Mouse (Mus musculus): ENCODE data around the gene Tmem265. TPM values are rescaled to one million over a fixed set of nuclear protein-coding genes. Genes with fewer than 3 reads are reported as not detected.
A peak's percentile ranks its signal among the peaks of the same experiment; 100 is the strongest.

The Tmem265 gene
- polyA plus RNA-seq, 1 experiment, result not detected

GRCm38 (mm10) chr7:127588901-127589300 lies 27.7 kb downstream of the Tmem265 start:
- TF ChIP-seq CTCF (conservative IDR thresholded peaks at IDR 0.05; ENCODE audit: insufficient read depth, insufficient read length, low read depth, low read length) (no peak), POLR2A (IDR thresholded peaks at IDR 0.05; ENCODE audit: low read depth, low read length) (no peak)
- Histone ChIP-seq H3K4me1 (ENCODE audit: control insufficient read depth, insufficient read depth, low read length) (peaks cover 7% of the 10 kb centered on the region; the same call in 1 of the 2 replicates), H3K36me3 (ENCODE audit: control insufficient read depth, insufficient read depth, low read length) (peaks cover 1% of the 10 kb centered on the region), H3K27ac (ENCODE audit: insufficient read depth, low read depth, low read length) (peak overlapping the region; percentile 53), H3K4me3 (ENCODE audit: insufficient read depth, low read depth, low read length) (peak overlapping the region; percentile 91), H3K27me3 (replicated peaks; ENCODE audit: control insufficient read depth, insufficient read depth, low read length) (no peaks in the 10 kb centered on the region)
- 2% methylated on average over 29 of the region's 29 CpGs for WGBS
- DNase-seq, result no peak

DNA sequence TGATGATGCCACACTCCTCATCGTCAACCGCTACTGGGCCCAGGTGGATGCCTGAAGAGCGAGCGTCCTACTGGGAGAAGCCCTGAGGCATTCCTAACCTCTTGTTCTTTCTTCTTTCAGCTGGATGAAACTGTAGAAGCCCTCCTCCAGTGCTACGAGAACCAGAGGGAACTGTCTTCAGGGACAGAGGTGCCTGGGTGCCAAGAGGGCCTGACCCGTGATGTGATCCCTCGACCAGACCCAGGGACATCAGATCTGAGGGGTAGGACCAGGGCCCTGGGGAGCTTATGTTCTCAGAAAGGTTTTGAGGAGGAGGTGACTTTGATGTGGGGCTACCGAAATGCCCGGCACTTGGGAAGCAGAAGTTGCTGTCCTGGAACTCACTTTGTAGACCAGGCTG lies 28.4 kb downstream of the Tmem265 start:
- H3K36me3 ChIP-seq (ENCODE audit: control insufficient read depth, insufficient read depth, low read length), result peaks cover 1% of the 10 kb centered on the region
- H3K27me3 ChIP-seq (replicated peaks; ENCODE audit: control insufficient read depth, insufficient read depth, low read length), result no peaks in the 10 kb centered on the region
- peaks cover 7% of the 10 kb centered on the region; the same call in 1 of the 2 replicates for H3K4me1 ChIP-seq (ENCODE audit: control insufficient read depth, insufficient read depth, low read length)
- peak overlapping the region; percentile 91 for H3K4me3 ChIP-seq (ENCODE audit: insufficient read depth, low read depth, low read length)
- DNase-seq, result no peak
- 75% methylated on average over 9 of the region's 9 CpGs for WGBS
- H3K27ac ChIP-seq (ENCODE audit: insufficient read depth, low read depth, low read length), result no peak overlapping the region
- TF ChIP-seq POLR2A (IDR thresholded peaks at IDR 0.05; ENCODE audit: low read depth, low read length), result no peak
- no peak for TF ChIP-seq CTCF (conservative IDR thresholded peaks at IDR 0.05; ENCODE audit: insufficient read depth, insufficient read length, low read depth, low read length)

DNA sequence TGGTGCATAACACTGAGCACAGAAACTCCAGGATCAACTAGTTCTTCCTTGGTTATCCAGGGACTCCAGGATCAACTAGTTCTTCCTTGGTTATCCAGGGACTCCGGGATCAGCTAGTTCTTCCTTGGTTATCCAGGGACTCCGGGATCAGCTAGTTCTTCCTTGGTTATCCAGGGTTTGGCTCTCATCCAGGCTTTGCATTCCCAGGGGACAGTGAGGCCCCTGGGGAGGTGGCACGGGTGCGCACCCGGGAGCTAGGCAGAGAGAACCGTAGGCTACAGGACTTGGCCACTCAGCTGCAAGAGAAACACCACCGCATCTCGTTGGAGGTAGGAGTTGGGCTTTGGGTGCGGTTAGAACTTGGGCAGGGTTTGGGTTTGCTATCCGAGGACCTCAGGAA lies 29.9 kb downstream of the Tmem265 start:
- WGBS, result 71% methylated on average over 10 of the region's 10 CpGs
- H3K36me3 ChIP-seq (ENCODE audit: control insufficient read depth, insufficient read depth, low read length), result peaks cover 4% of the 10 kb centered on the region
- DNase-seq, result no peak
- peaks cover 7% of the 10 kb centered on the region; the same call in 1 of the 2 replicates for H3K4me1 ChIP-seq (ENCODE audit: control insufficient read depth, insufficient read depth, low read length)
- TF ChIP-seq CTCF (conservative IDR thresholded peaks at IDR 0.05; ENCODE audit: insufficient read depth, insufficient read length, low read depth, low read length) (no peak), POLR2A (IDR thresholded peaks at IDR 0.05; ENCODE audit: low read depth, low read length) (no peak)
- H3K27me3 ChIP-seq (replicated peaks; ENCODE audit: control insufficient read depth, insufficient read depth, low read length), result no peaks in the 10 kb centered on the region
- H3K4me3 ChIP-seq (ENCODE audit: insufficient read depth, low read depth, low read length), result no peak overlapping the region
- no peak overlapping the region for H3K27ac ChIP-seq (ENCODE audit: insufficient read depth, low read depth, low read length)

- no peak overlapping the region for H3K27ac ChIP-seq (ENCODE audit: insufficient read depth, low read depth, low read length)
- H3K36me3 ChIP-seq (ENCODE audit: control insufficient read depth, insufficient read depth, low read length), result peaks cover 4% of the 10 kb centered on the region
- TF ChIP-seq CTCF (conservative IDR thresholded peaks at IDR 0.05; ENCODE audit: insufficient read depth, insufficient read length, low read depth, low read length) (no peak), POLR2A (IDR thresholded peaks at IDR 0.05; ENCODE audit: low read depth, low read length) (no peak)
- H3K27me3 ChIP-seq (replicated peaks; ENCODE audit: control insufficient read depth, insufficient read depth, low read length), result no peaks in the 10 kb centered on the region
- H3K4me3 ChIP-seq (ENCODE audit: insufficient read depth, low read depth, low read length), result no peak overlapping the region
- peaks cover 7% of the 10 kb centered on the region; the same call in 1 of the 2 replicates for H3K4me1 ChIP-seq (ENCODE audit: control insufficient read depth, insufficient read depth, low read length)
- 90% methylated on average over 14 of the region's 14 CpGs for WGBS
- no peak for DNase-seq
Observed at GRCm38 (mm10) chr7:127592575-127592974, 31.4 kb downstream of the Tmem265 start.

DNA sequence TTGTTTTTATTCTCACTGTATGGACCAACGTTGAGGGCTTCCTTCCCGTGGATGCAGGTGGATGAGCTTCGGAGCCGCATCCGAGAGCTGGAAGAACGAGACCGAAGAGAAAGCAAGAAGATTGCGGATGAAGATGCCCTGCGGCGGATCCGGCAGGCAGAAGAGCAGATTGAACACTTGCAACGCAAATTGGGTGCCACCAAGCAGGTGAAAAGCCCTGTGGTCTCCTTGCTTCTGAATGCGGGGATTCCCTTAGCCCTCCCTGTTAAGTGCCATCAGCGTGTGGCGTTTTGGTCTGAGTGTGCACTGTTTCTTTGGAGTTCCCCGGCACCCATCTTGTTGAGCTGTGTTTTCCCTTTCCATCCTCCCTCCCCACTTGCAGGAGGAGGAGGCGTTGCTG lies 35.6 kb downstream of the Tmem265 start:
- no peak for TF ChIP-seq CTCF (conservative IDR thresholded peaks at IDR 0.05; ENCODE audit: insufficient read depth, insufficient read length, low read depth, low read length)
- no peak for TF ChIP-seq POLR2A (IDR thresholded peaks at IDR 0.05; ENCODE audit: low read depth, low read length)
- H3K36me3 ChIP-seq (ENCODE audit: control insufficient read depth, insufficient read depth, low read length), result peaks cover 8% of the 10 kb centered on the region

GRCm38 (mm10) chr7:127600612-127601011 lies 39.4 kb downstream of the Tmem265 start:
- no peak for TF ChIP-seq POLR2A (IDR thresholded peaks at IDR 0.05; ENCODE audit: low read depth, low read length)
- TF ChIP-seq CTCF (conservative IDR thresholded peaks at IDR 0.05; ENCODE audit: insufficient read depth, insufficient read length, low read depth, low read length), result no peak
- H3K36me3 ChIP-seq (ENCODE audit: control insufficient read depth, insufficient read depth, low read length), result peaks cover 8% of the 10 kb centered on the region
- DNase-seq, result no peak
- H3K4me3 ChIP-seq (ENCODE audit: insufficient read depth, low read depth, low read length), result no peak overlapping the region
- no peaks in the 10 kb centered on the region for H3K4me1 ChIP-seq (ENCODE audit: control insufficient read depth, insufficient read depth, low read length)
- WGBS, result 95% methylated on average over 7 of the region's 7 CpGs
- H3K27me3 ChIP-seq (replicated peaks; ENCODE audit: control insufficient read depth, insufficient read depth, low read length), result no peaks in the 10 kb centered on the region
- H3K27ac ChIP-seq (ENCODE audit: insufficient read depth, low read depth, low read length), result no peak overlapping the region

More for the DNA sequence above, 35.6 kb downstream of the Tmem265 start:
- 94% methylated on average over 17 of the region's 17 CpGs for WGBS
- Histone ChIP-seq H3K4me1 (ENCODE audit: control insufficient read depth, insufficient read depth, low read length) (no peaks in the 10 kb centered on the region), H3K27ac (ENCODE audit: insufficient read depth, low read depth, low read length) (no peak overlapping the region), H3K4me3 (ENCODE audit: insufficient read depth, low read depth, low read length) (no peak overlapping the region), H3K27me3 (replicated peaks; ENCODE audit: control insufficient read depth, insufficient read depth, low read length) (no peaks in the 10 kb centered on the region)
- no peak for DNase-seq

DNA sequence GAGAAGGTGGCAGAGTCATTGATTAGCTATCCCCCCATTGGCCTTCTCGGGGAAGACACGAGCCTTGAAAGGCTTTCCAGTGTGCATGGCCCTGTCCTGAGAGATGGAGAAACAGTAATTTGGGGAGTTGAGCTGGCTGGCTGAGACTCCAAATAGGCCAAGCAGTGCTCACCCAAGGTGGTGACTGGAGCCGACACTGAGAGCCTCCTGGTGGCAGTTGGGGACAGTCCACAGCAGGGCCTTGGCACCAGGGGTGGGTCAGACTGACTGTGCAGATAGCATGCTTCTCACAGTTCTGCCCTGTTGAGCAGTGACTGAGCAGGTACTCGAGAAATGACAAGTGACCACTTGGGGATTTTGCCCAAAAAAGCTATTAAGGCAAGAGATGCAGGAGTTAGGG lies 40.5 kb downstream of the Tmem265 start:
- peaks cover 8% of the 10 kb centered on the region for H3K36me3 ChIP-seq (ENCODE audit: control insufficient read depth, insufficient read depth, low read length)
- H3K27ac ChIP-seq (ENCODE audit: insufficient read depth, low read depth, low read length), result no peak overlapping the region
- no peak for DNase-seq
- WGBS, result 74% methylated on average over 4 of the region's 4 CpGs
- no peaks in the 10 kb centered on the region for H3K4me1 ChIP-seq (ENCODE audit: control insufficient read depth, insufficient read depth, low read length)
- H3K27me3 ChIP-seq (replicated peaks; ENCODE audit: control insufficient read depth, insufficient read depth, low read length), result no peaks in the 10 kb centered on the region
- TF ChIP-seq POLR2A (IDR thresholded peaks at IDR 0.05; ENCODE audit: low read depth, low read length), result no peak
- TF ChIP-seq CTCF (conservative IDR thresholded peaks at IDR 0.05; ENCODE audit: insufficient read depth, insufficient read length, low read depth, low read length), result no peak
- no peak overlapping the region for H3K4me3 ChIP-seq (ENCODE audit: insufficient read depth, low read depth, low read length)
